Mouse (Mus musculus) ES-E14 (cell line): ENCODE measurements around the gene Smndc1. TPM values are rescaled to one million over a fixed set of nuclear protein-coding genes. Genes with fewer than 3 reads are reported as not detected.

Experiments used
- DNase-seq: peaks from one replicate; pipeline ENCODE4 v3.0.0-alpha.2; 2013; ENCODE audit warnings: low read depth, low spot score
- H3K27ac ChIP-seq: 2 replicates; pipeline ENCODE4 v1.5.1; 2012; ENCODE audit warnings: low read depth, mild to moderate bottlenecking, low read length, moderate library complexity, mixed read lengths; ENCODE audit not compliant: poor library complexity, insufficient read depth, severe bottlenecking
- H3K36me3 ChIP-seq: 2 replicates; pipeline ENCODE4 v1.6.1; 2012; ENCODE audit warnings: mild to moderate bottlenecking, low read length, moderate library complexity, mixed read lengths; ENCODE audit not compliant: control insufficient read depth, poor library complexity, insufficient read depth, severe bottlenecking
- H3K4me1 ChIP-seq, 2 experiments: fragments of 150-350 bp in 1 of 2; sonication (generic) in 1 of 2; 2 replicates each; pipeline ENCODE4 v1.6.1; 2012; ENCODE audit warnings: low read length in 2 of 2, mild to moderate bottlenecking in 1 of 2, mixed read lengths in 1 of 2; ENCODE audit not compliant: control insufficient read depth in 2 of 2, insufficient read depth in 2 of 2, poor library complexity in 1 of 2
- H3K4me3 ChIP-seq, 2 experiments: fragments of 150-350 bp in 1 of 2; sonication (generic) in 1 of 2; 2 replicates each; pipeline ENCODE4 v1.5.1; 2012; ENCODE audit warnings: low read length in 2 of 2, low read depth in 1 of 2, mild to moderate bottlenecking in 1 of 2, mixed read lengths in 1 of 2; ENCODE audit not compliant: insufficient read depth in 1 of 2, poor library complexity in 1 of 2, severe bottlenecking in 1 of 2
- H3K9ac ChIP-seq: 2 replicates; pipeline ENCODE4 v1.6.1; 2012; ENCODE audit warnings: low read depth, mild to moderate bottlenecking, low read length, mixed read lengths; ENCODE audit not compliant: poor library complexity, insufficient read depth, severe bottlenecking
- H3K9me3 ChIP-seq: fragments of 150-350 bp; sonication (generic); 2 replicates; pipeline ENCODE4 v1.6.1; 2012; ENCODE audit warnings: low read depth, mild to moderate bottlenecking, low read length; ENCODE audit not compliant: control insufficient read depth, insufficient read depth
- CHD2 ChIP-seq: IDR thresholded peaks from 2 replicates; pipeline ENCODE4 v1.6.1; 2014; ENCODE audit warnings: mild to moderate bottlenecking, low read depth, low read length, inconsistent platforms
- HCFC1 ChIP-seq: IDR thresholded peaks from 2 replicates; pipeline ENCODE4 v1.6.1; 2012; ENCODE audit warnings: low read length, inconsistent platforms, borderline replicate concordance; ENCODE audit not compliant: insufficient read depth
- MAFK ChIP-seq: IDR thresholded peaks from 2 replicates; pipeline ENCODE4 v1.6.1; 2014; ENCODE audit warnings: mild to moderate bottlenecking, low read depth, low read length, inconsistent platforms; ENCODE audit not compliant: insufficient read depth
- ZC3H11A ChIP-seq: IDR thresholded peaks from 2 replicates; pipeline ENCODE4 v1.6.1; 2012; ENCODE audit warnings: low read depth, mild to moderate bottlenecking, inconsistent platforms, low read length, borderline replicate concordance
- ZNF384 ChIP-seq: IDR thresholded peaks from 2 replicates; pipeline ENCODE4 v1.6.1; 2012; ENCODE audit warnings: low read depth, low read length, inconsistent platforms
- in situ Hi-C, 2 experiments: fragments of 600-800 bp; cut with MboI; formaldehyde crosslinking; loops; one replicate each; pipeline ENCODE4 v1.15.1; 2025; ENCODE audit warnings: low sequenced_read_pairs in 2 of 2, inconsistent platforms in 1 of 2; ENCODE audit not compliant: unreplicated experiment in 2 of 2
- total RNA-seq: library from RNA; depleted of rRNA; stranded (reverse); fragments of 300-350 nt; gene quantifications from 2 replicates; pipeline ENCODE4 v1.2.3, GENCODE M21; 2012; rRNA removed

Gene Smndc1
- total RNA-seq, result 32.6 and 37.4 TPM in 2 replicates

GRCm38 (mm10) chr19:53390495-53391007, at the start of gene Smndc1:
TSS of gene Smndc1 (minus strand) at chr19:53390578.
- Histone ChIP-seq H3K4me1 (peaks cover 2 to 12% of the 10 kb centered on the region in 2 experiments; a peak in 3 of 4 replicates), H3K27ac (peak within 1 kb of the TSS; percentile 95), H3K36me3 (peaks cover 18% of the 10 kb centered on the region), H3K9me3 (no peaks in the 10 kb centered on the region), H3K4me3 (peak within 1 kb of the TSS; percentile 88 to 100), H3K9ac (peak within 1 kb of the TSS; percentile 100)
- in situ Hi-C loops, result loop anchor here in 1 of 2 experiments (10.0 kb wide), 1 partner anchor 184 kb away; no protein-coding TSS in a partner anchor
- TF ChIP-seq ZC3H11A, result no peak
- TF ChIP-seq HCFC1, result peak; percentile 85
- no peak for TF ChIP-seq ZNF384
- peak; percentile 93 for TF ChIP-seq CHD2
- peak; percentile 99 for DNase-seq

GRCm38 (mm10) chr19:53439340-53439739, 49.0 kb upstream of the Smndc1 start:
- no peaks in the 10 kb centered on the region for H3K36me3 ChIP-seq
- no peaks in the 10 kb centered on the region for H3K9me3 ChIP-seq
- peaks cover 11 to 22% of the 10 kb centered on the region in 2 experiments for H3K4me1 ChIP-seq
- no peak overlapping the region for H3K27ac ChIP-seq
- no peak overlapping the region for H3K9ac ChIP-seq
- DNase-seq, result no peak
- in situ Hi-C loops, result no loop called here
- TF ChIP-seq ZNF384 (no peak), CHD2 (no peak), ZC3H11A (no peak), MAFK (no peak), HCFC1 (no peak)
- no peak overlapping the region for H3K4me3 ChIP-seq

GRCm38 (mm10) chr19:53437991-53438390, 47.6 kb upstream of the Smndc1 start:
- DNase-seq, result no peak
- in situ Hi-C loops, result no loop called here
- peaks cover 9 to 20% of the 10 kb centered on the region in 2 experiments for H3K4me1 ChIP-seq
- no peak overlapping the region for H3K9ac ChIP-seq
- no peaks in the 10 kb centered on the region for H3K9me3 ChIP-seq
- no peak overlapping the region for H3K4me3 ChIP-seq
- H3K36me3 ChIP-seq, result no peaks in the 10 kb centered on the region
- TF ChIP-seq CHD2 (no peak), ZNF384 (no peak), HCFC1 (no peak), MAFK (no peak), ZC3H11A (no peak)
- no peak overlapping the region for H3K27ac ChIP-seq

- in situ Hi-C loops, result no loop called here
- Histone ChIP-seq H3K36me3 (no peaks in the 10 kb centered on the region), H3K9ac (no peak overlapping the region), H3K4me1 (peaks cover 7 to 20% of the 10 kb centered on the region in 2 experiments; a peak in 3 of 4 replicates), H3K27ac (no peak overlapping the region), H3K4me3 (no peak overlapping the region), H3K9me3 (no peaks in the 10 kb centered on the region)
- DNase-seq, result no peak
- TF ChIP-seq HCFC1 (no peak), ZNF384 (no peak), CHD2 (no peak), MAFK (no peak), ZC3H11A (no peak)
These were observed 47.1 kb upstream of the Smndc1 start for GRCm38 (mm10) chr19:53437311-53437958.
